Comparison of ENCODE assay signal across 9 mouse cellular contexts in the genomic region with DNA sequence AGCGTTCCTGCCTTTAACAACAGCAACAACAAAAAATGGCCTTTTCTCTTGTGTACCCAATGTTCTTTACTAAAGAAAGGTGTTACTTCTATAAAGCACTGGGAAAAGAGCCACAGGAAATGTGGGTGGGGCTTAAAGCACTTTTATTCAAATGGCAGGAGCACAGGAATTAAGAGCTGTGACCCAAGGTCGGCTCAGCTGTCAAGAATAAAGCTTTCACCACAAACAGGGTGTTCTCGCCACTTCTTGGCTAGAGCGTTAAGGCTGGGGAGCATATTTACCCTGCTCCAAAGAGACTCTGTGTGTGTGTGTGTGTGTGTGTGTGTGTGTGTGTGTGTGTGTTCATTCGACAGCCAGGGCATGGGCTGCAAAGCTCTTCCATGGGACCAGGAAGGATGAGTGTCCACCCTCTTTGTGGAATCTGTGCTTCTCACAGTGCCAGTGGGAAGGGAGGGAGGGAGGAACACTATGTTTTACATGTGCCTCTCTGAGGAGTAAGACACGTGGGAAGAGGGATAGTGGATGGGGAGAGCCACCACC.
DNase-seq lines count a peak whose midpoint lies in the region; ATAC-seq and TF ChIP-seq lines count a peak whose summit lies in the region.
"Had no signal": no experiment of that assay in that cellular context is flagged by ENCODE, and none has a peak within 500 bp of the region (broad histone marks: within the 10 kb centered on the region; RNA-seq: fewer than 3 reads in every experiment).

No protein-coding gene starts in this region.

- no peak overlapping the region for H3K4me3 ChIP-seq in hindbrain, embryonic 15.5 days
- no peak overlapping the region for H3K4me3 ChIP-seq in hindbrain, embryonic 11.5 days (ENCODE audit: low read depth, low read length)
- no peak overlapping the region for H3K4me3 ChIP-seq in testis, adult 2 months (ENCODE audit: control insufficient read depth, low read depth, low read length)
- H3K4me3 ChIP-seq in stomach, postnatal 0 days (ENCODE audit: low read depth, low read length): no peak overlapping the region
- H3K4me3 ChIP-seq: liver, embryonic 13.5 days had no signal

- peaks cover 36% of the 10 kb centered on the region for H3K4me1 ChIP-seq in hindbrain, embryonic 15.5 days (replicated peaks)
- no peaks in the 10 kb centered on the region for H3K4me1 ChIP-seq in hindbrain, embryonic 11.5 days (replicated peaks; ENCODE audit: control insufficient read depth, insufficient read depth, low read length)
- peaks cover 12% of the 10 kb centered on the region for H3K4me1 ChIP-seq in testis, adult 2 months (ENCODE audit: control insufficient read depth, insufficient read depth, low read length)
- H3K4me1 ChIP-seq in stomach, postnatal 0 days (replicated peaks; ENCODE audit: control insufficient read depth, insufficient read depth): peaks cover 9% of the 10 kb centered on the region
- H3K4me1 ChIP-seq: liver, embryonic 13.5 days had no signal

- no peak overlapping the region for H3K4me2 ChIP-seq in hindbrain, embryonic 15.5 days
- H3K4me2 ChIP-seq in hindbrain, embryonic 11.5 days (replicated peaks; ENCODE audit: low read depth, low read length): no peak overlapping the region
- H3K4me2 ChIP-seq in stomach, postnatal 0 days (replicated peaks; ENCODE audit: low read depth): no peak overlapping the region
- H3K4me2 ChIP-seq: liver, embryonic 13.5 days had no signal

- no peak overlapping the region for H3K9ac ChIP-seq in hindbrain, embryonic 15.5 days
- no peak overlapping the region for H3K9ac ChIP-seq in hindbrain, embryonic 11.5 days (ENCODE audit: low read depth, low read length)
- H3K9ac ChIP-seq in stomach, postnatal 0 days (ENCODE audit: low read length): no peak overlapping the region
- H3K9ac ChIP-seq: liver, embryonic 13.5 days had no signal

- no peak for ATAC-seq in hindbrain, embryonic 15.5 days (ENCODE audit: low FRiP score, low read depth)
- no peak for ATAC-seq in hindbrain, embryonic 11.5 days (ENCODE audit: low FRiP score)
- ATAC-seq in stomach, postnatal 0 days (ENCODE audit: low FRiP score, low TSS enrichment): peak; percentile 33; the same call in 1 of the 2 replicates

- H3K27me3 ChIP-seq in hindbrain, embryonic 15.5 days: no peaks in the 10 kb centered on the region
- H3K27me3 ChIP-seq in hindbrain, embryonic 11.5 days (ENCODE audit: control insufficient read depth, insufficient read depth, low read length): no peaks in the 10 kb centered on the region
- no peaks in the 10 kb centered on the region for H3K27me3 ChIP-seq in testis, adult 2 months (ENCODE audit: control insufficient read depth, insufficient read depth, low read length)
- no peaks in the 10 kb centered on the region for H3K27me3 ChIP-seq in stomach, postnatal 0 days (ENCODE audit: control insufficient read depth, insufficient read depth, low read length)
- H3K27me3 ChIP-seq: liver, embryonic 13.5 days had no signal

- WGBS in hindbrain, embryonic 15.5 days: 41% methylated on average over 6 of the region's 6 CpGs
- 41% methylated on average over 6 of the region's 6 CpGs for WGBS in hindbrain, embryonic 11.5 days
- WGBS in stomach, postnatal 0 days: 20% methylated on average over 6 of the region's 6 CpGs

- TF ChIP-seq EP300 in stomach, postnatal 0 days (optimal IDR thresholded peaks at IDR 0.05): no peak

- H3K36me3 ChIP-seq in hindbrain, embryonic 15.5 days: no peaks in the 10 kb centered on the region
- H3K36me3 ChIP-seq in hindbrain, embryonic 11.5 days (ENCODE audit: control insufficient read depth, insufficient read depth, low read length): no peaks in the 10 kb centered on the region
- H3K36me3 ChIP-seq in testis, adult 2 months (ENCODE audit: control insufficient read depth, insufficient read depth, low read length): no peaks in the 10 kb centered on the region
- H3K36me3 ChIP-seq in stomach, postnatal 0 days (ENCODE audit: control insufficient read depth, insufficient read depth, low read length): no peaks in the 10 kb centered on the region
- H3K36me3 ChIP-seq: liver, embryonic 13.5 days had no signal

- 0 out of 2 replicates have a peak overlapping the region, but pooled peaks have one; percentile 8 for H3K27ac ChIP-seq in hindbrain, embryonic 15.5 days (replicated peaks)
- no peak overlapping the region for H3K27ac ChIP-seq in hindbrain, embryonic 11.5 days (ENCODE audit: low read depth, low read length)
- peak overlapping the region; percentile 17; the same call in 1 of the 2 replicates for H3K27ac ChIP-seq in testis, adult 2 months (ENCODE audit: control insufficient read depth, insufficient read depth, low read depth, low read length)
- H3K27ac ChIP-seq in stomach, postnatal 0 days (replicated peaks): peak overlapping the region; percentile 58; the same call in 1 of the 2 replicates
- H3K27ac ChIP-seq: liver, embryonic 13.5 days had no signal

- H3K9me3 ChIP-seq in hindbrain, embryonic 15.5 days: no peaks in the 10 kb centered on the region
- no peaks in the 10 kb centered on the region for H3K9me3 ChIP-seq in hindbrain, embryonic 11.5 days (ENCODE audit: control insufficient read depth, low read length)
- no peaks in the 10 kb centered on the region for H3K9me3 ChIP-seq in stomach, postnatal 0 days (ENCODE audit: control insufficient read depth, low read length)
- H3K9me3 ChIP-seq: liver, embryonic 13.5 days had no signal

- TF ChIP-seq POLR2A in testis, adult 2 months (IDR thresholded peaks at IDR 0.05; ENCODE audit: control insufficient read depth, low read depth, low read length): no peak

- no peak for TF ChIP-seq CTCF in testis, adult 2 months (IDR thresholded peaks at IDR 0.05; ENCODE audit: control insufficient read depth, insufficient read depth, insufficient replicate concordance, low read depth, low read length)
- no peak for TF ChIP-seq CTCF in stomach, postnatal 0 days (IDR thresholded peaks at IDR 0.05; ENCODE audit: low read depth)

- DNase-seq in embryo, embryonic 10.5 days (ENCODE audit: low spot score): peak; percentile 47
- DNase-seq in embryo, embryonic 11 days: no peak
- no peak for DNase-seq in hindbrain, embryonic 11.5 days (ENCODE audit: low spot score)
- DNase-seq in testis, postnatal 10 days (ENCODE audit: low spot score): no peak
- peak; percentile 47 for DNase-seq in stomach, postnatal 0 days (ENCODE audit: low spot score)
- DNase-seq in layer of hippocampus, adult 9-10 months (ENCODE audit: low spot score): no peak
- DNase-seq: liver, embryonic 13.5 days had no signal

Comparison
In these comparisons a context has a peak if more than half of its experiments do, and no peak if none do; other contexts are left out.
1. DNase-seq: peak in embryo, embryonic 10.5 days (single experiment) and stomach, postnatal 0 days (single experiment); none in embryo, embryonic 11 days (single experiment), hindbrain, embryonic 11.5 days (single experiment), testis, postnatal 10 days (single experiment) and layer of hippocampus, adult 9-10 months (single experiment).